8 mouse cellular contexts compared by ENCODE assay signal in genomic region chr8:4678908-4679545, GRCm38 (mm10).
DNase-seq lines count a peak whose midpoint lies in the region; ATAC-seq and TF ChIP-seq lines count a peak whose summit lies in the region.

No protein-coding gene starts in this region.

- DNase-seq in cerebellum, adult 11 months, result peak; percentile 48
- DNase-seq in testis, postnatal 14 days (ENCODE audit: low spot score), result no peak
- DNase-seq in adrenal gland, adult 2 months, result no peak

- H3K9ac ChIP-seq in heart, embryonic 15.5 days, result no peak overlapping the region
- H3K9ac ChIP-seq in limb, embryonic 12.5 days (replicated peaks), result no peak overlapping the region
- no peak overlapping the region; the same call in 1 of the 2 replicates for H3K9ac ChIP-seq in neural tube, embryonic 13.5 days

- H3K4me1 ChIP-seq in testis, adult 2 months (ENCODE audit: control insufficient read depth, insufficient read depth, low read length), result peaks cover 2% of the 10 kb centered on the region
- peaks cover 3% of the 10 kb centered on the region; the same call in 1 of the 2 replicates for H3K4me1 ChIP-seq in heart, embryonic 15.5 days (replicated peaks)
- no peaks in the 10 kb centered on the region for H3K4me1 ChIP-seq in limb, embryonic 12.5 days (replicated peaks)
- peaks cover 6% of the 10 kb centered on the region for H3K4me1 ChIP-seq in neural tube, embryonic 13.5 days (replicated peaks)

- H3K27me3 ChIP-seq in testis, adult 2 months (ENCODE audit: control insufficient read depth, insufficient read depth, low read length), result no peaks in the 10 kb centered on the region
- no peaks in the 10 kb centered on the region for H3K27me3 ChIP-seq in heart, embryonic 15.5 days
- no peaks in the 10 kb centered on the region for H3K27me3 ChIP-seq in limb, embryonic 12.5 days
- H3K27me3 ChIP-seq in neural tube, embryonic 13.5 days, result no peaks in the 10 kb centered on the region

- H3K36me3 ChIP-seq in testis, adult 2 months (ENCODE audit: control insufficient read depth, insufficient read depth, low read length), result no peaks in the 10 kb centered on the region
- no peaks in the 10 kb centered on the region for H3K36me3 ChIP-seq in heart, embryonic 15.5 days
- no peaks in the 10 kb centered on the region for H3K36me3 ChIP-seq in limb, embryonic 12.5 days
- no peaks in the 10 kb centered on the region for H3K36me3 ChIP-seq in neural tube, embryonic 13.5 days

- H3K9me3 ChIP-seq in heart, embryonic 15.5 days (replicated peaks), result no peaks in the 10 kb centered on the region
- peaks cover 7% of the 10 kb centered on the region for H3K9me3 ChIP-seq in limb, embryonic 12.5 days
- no peaks in the 10 kb centered on the region for H3K9me3 ChIP-seq in neural tube, embryonic 13.5 days

- WGBS in heart, embryonic 15.5 days, result 79% methylated on average over 8 of the region's 8 CpGs
- WGBS in limb, embryonic 12.5 days, result 80% methylated on average over 8 of the region's 8 CpGs
- WGBS in neural tube, embryonic 13.5 days, result 78% methylated on average over 8 of the region's 8 CpGs

- H3K27ac ChIP-seq in testis, adult 2 months (ENCODE audit: control insufficient read depth, insufficient read depth, low read depth, low read length), result peak overlapping the region; percentile 99
- H3K27ac ChIP-seq in heart, embryonic 15.5 days, result peak overlapping the region; percentile 98
- peak overlapping the region; percentile 95; the same call in 1 of the 2 replicates for H3K27ac ChIP-seq in limb, embryonic 12.5 days
- peak overlapping the region; percentile 99 for H3K27ac ChIP-seq in neural tube, embryonic 13.5 days (replicated peaks)

- H3K4me2 ChIP-seq in heart, embryonic 15.5 days, result peak overlapping the region; percentile 74
- peak overlapping the region; percentile 54 for H3K4me2 ChIP-seq in limb, embryonic 12.5 days
- H3K4me2 ChIP-seq in neural tube, embryonic 13.5 days, result peak overlapping the region; percentile 55

- no peak for ATAC-seq in cerebellum, adult (ENCODE audit: insufficient number of reproducible peaks, low FRiP score, low TSS enrichment)
- no peak for ATAC-seq in heart, embryonic 15.5 days (replicated peaks; ENCODE audit: insufficient number of reproducible peaks, insufficient read depth, low FRiP score, low read depth)
- ATAC-seq in limb, embryonic 12.5 days (ENCODE audit: insufficient number of reproducible peaks, insufficient read depth, low FRiP score, low TSS enrichment, low read depth), result no peak; the same call in 1 of the 2 replicates
- no peak for ATAC-seq in neural tube, embryonic 13.5 days (ENCODE audit: low read depth)

- no peak for TF ChIP-seq CTCF in testis, adult 2 months (IDR thresholded peaks at IDR 0.05; ENCODE audit: control insufficient read depth, insufficient read depth, insufficient replicate concordance, low read depth, low read length)

- TF ChIP-seq POLR2A in testis, adult 2 months (IDR thresholded peaks at IDR 0.05; ENCODE audit: control insufficient read depth, low read depth, low read length), result no peak

- H3K4me3 ChIP-seq in testis, adult 2 months (ENCODE audit: control insufficient read depth, low read depth, low read length), result peak overlapping the region; percentile 96
- H3K4me3 ChIP-seq in heart, embryonic 15.5 days, result peak overlapping the region; percentile 83
- H3K4me3 ChIP-seq in limb, embryonic 12.5 days (replicated peaks), result peak overlapping the region; percentile 62
- peak overlapping the region; percentile 67 for H3K4me3 ChIP-seq in neural tube, embryonic 13.5 days
